Mouse (Mus musculus) 416B (cell line): ENCODE data around the gene Dram1.

ENCODE experiments used
- DNase-seq: peaks from one replicate; pipeline ENCODE4 v3.0.0; 2011; ENCODE audit warnings: low read depth

Dram1 gene

DNA sequence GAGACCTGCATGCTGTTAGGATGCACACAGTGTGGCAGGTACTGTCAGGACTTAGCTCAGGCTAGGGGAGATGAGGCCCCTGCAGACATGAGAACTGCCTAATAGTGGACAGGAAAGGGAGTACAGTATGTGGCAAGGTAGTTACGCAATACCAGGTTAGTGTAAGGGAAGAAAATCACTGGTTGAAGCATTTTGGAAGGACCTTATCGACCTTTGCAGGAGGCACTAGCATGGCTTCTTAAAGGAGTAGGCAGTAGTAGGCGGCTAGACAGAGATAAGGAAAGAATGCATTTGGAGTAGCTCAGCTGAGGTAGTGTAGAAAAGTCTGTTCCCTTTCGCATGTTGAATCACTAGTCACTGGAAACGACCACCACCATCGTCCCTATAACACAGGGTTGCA is 6.9 kb upstream of the Dram1 start:
- peak; percentile 91 for DNase-seq

- DNase-seq, result no peak
These were observed 6.4 kb upstream of the Dram1 start for GRCm38 (mm10) chr10:88385290-88385689.

- peak; percentile 60 for DNase-seq
These were observed 5.2 kb upstream of the Dram1 start for GRCm38 (mm10) chr10:88384081-88384480.

DNA sequence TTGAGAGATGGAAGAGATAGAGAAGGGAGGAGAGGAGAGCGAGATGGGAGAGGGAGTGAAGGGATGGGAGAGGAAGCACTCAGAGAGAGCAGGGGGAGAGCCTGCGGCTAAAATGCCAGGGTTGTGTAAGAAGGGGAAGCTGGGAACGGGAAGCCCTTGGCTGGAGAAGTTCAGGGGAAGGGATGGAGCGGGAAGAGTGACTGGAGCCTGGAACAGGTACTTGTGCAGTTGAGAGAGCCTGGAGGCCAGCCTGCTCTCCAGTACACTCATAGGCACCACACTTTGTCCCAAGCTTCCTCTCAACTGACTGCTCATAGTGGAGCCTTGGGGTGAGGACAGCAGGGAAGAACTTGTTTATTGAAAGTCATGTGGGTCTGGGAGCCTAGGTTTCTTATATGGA is 4.6 kb upstream of the Dram1 start:
- DNase-seq, result peak; percentile 57

GRCm38 (mm10) chr10:88382009-88382408 is 3.1 kb upstream of the Dram1 start:
- peak; percentile 92 for DNase-seq

DNA sequence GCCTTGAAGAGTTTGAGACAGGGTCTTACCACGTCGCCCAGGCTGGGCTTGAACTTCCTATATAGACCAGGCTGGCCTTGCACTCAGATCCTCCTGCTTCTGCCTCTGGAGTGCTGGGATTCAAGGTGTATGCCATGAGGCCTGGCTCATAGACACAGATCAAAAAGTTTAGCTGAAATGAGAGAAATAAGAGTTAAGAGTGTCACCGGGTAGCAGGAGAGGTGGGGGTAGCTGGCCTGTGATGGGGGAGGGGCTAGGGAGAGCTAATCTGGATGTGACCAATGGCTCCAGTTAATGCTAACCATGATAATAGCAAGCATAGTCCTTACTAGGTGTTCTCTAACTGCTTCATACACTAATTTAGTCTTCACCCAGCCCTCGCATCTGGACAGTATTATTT is 2.4 kb upstream of the Dram1 start:
- peak; percentile 60 for DNase-seq

- peak; percentile 86 for DNase-seq
These were observed 1.7 kb upstream of the Dram1 start for GRCm38 (mm10) chr10:88380430-88381060.

DNA sequence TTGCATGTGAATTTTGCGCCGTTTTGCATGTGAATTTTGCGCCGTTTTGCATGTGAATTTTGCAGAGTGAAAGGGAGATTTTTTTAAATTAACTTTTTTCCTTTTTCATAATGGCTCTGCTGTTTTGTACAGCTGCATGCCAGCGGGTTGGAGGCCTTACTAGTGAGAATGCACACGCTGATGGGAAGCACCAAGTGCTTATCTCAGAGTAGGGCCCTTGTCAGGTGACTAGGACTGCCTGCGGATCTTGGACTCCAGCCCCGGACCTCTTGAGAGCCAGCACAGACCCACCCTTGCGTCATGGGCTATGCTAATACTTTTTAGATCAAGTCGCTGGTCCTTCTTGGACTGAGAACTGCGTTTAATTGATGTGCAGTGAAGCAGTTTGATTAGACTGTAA is 1.1 kb upstream of the Dram1 start:
- DNase-seq, result peak; percentile 78

DNA sequence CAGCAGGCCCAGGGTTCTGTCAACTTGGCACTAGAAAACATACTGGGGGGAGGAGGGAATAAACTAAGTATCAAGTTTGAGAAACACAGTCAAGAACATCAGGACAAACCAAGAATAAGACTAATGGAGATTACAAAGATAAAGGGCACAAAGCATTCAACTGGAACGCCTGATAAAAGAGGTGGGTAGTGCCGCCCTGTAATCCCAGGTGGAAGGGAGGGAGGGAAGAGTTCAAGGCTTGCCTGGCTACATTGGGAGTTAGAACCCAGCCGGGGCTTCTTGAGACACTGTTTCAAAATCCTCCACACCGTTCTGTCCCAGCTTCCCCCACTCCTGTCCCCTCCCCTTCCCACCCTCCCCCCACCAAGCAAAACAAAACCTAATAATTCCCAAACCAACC is 1.2 kb downstream of the Dram1 start:
- DNase-seq, result no peak

DNA sequence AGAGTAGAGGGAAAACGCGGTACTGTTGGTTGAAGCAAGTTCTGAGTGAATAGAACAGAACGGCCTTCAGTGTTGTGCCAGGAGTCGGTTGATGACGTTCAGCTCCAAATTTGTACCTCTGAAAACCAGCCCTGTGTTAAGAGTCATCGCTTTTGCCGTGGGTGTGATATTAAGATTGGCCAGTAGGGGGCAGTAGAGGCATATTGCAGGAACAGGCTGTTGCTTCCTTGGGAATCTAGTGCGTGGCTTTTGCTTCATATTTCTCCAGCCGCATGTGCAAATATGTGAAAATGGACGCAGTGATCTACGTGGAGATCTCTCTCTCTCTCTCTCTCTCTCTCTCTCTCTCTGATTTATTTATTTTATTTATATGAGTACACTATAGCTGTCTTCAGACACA is 2.1 kb downstream of the Dram1 start:
- DNase-seq, result peak; percentile 92

DNA sequence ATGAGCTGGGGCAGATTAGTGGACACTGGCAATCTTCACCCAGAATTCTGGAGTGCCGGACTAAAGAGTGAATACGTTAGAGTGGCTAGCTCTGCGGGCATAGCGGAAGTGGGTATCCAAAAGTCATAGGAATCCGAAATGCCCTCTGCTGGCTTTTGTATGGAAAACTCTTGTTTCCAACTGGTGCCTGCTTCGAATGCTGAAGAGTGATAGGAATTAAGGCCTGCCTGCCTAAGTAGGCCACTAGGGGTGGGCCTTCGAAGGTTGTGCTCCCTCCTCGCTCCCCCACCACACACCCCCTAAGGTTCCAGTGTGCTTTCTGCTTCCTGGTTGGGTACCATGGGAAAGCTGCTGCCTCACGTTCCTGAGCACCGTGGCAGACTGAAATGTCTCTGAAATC is 3.9 kb downstream of the Dram1 start:
- no peak for DNase-seq

GRCm38 (mm10) chr10:88372945-88373344 is 5.9 kb downstream of the Dram1 start:
- DNase-seq, result peak; percentile 72

DNA sequence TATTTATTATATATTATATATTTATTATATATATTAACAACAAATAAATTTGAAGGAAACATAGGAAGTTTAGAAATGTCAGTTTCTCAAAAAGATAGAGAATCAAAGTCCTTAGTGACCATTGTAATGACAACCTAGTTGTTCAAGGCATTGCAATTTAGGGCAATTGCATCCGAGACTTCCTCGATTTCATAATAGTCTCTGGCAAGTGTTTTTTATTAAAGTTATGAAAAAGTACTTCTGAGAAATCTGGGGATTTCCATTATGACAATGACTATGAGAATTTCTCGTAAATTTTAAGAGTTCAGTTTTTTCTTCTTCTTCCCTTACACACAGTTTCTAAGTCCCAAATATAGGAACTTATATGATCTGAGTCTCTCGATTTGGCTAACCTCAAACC is 6.4 kb downstream of the Dram1 start:
- no peak for DNase-seq

DNA sequence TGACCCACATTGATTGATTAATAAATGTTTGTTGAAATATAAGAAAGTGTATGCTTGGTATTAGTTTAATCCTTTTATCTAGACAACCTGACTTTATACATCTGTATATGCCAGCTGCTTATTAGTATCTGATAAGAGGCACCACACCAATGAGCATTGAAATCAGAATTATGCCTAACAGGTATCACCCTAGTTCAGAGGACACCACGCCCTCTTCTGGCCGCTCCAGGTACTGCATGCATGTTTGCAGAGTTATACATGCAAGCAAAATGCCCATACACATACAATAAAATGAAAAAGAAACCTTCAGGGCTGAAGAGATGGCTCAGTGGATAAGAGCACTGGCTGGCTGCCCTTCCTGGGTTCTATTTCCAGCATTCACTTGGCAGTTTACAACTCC is 7.1 kb downstream of the Dram1 start:
- peak; percentile 52 for DNase-seq

DNA sequence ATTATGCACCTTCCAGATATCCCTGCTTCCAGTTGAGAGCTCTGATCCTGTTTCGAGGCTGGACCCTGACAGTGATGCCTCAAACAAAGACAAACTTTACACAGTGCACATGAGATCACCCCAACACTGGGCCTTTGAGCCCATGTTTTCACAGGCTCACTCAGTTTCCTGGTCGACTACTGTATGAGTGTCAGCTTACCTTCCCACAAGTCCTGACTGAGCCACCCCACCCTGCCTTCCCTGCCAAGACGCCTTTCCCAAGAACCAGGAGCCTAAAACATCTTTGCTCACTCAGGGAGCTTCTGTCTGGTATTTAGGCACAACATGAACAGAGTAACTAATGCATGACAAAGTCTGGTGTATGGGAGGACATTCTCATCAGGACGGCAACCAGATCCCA is 9.6 kb downstream of the Dram1 start:
- no peak for DNase-seq

DNA sequence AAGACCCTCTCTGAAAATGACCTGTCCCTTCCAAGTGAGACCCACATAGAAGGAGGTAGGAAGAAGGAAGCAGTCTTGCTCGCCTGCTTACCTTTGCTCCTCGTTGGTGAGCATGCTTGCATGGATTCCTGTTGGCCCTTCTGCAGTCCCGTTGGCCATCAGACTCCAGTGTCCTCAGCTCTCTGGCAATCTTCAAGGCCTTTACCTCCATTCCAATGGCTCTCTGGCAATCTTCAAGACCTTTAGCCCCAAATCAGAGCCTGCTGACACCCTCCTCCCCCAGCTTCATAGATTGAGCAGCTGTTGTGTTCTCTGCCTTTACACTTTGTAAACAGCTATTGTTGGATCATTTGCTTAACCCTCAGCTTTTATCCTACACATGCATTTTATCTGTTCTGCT is 14.7 kb downstream of the Dram1 start:
- DNase-seq, result no peak

GRCm38 (mm10) chr10:88362218-88362617 is 16.7 kb downstream of the Dram1 start:
- DNase-seq, result no peak

GRCm38 (mm10) chr10:88356983-88357559 is 21.8 kb downstream of the Dram1 start:
- DNase-seq, result peak; percentile 63

DNA sequence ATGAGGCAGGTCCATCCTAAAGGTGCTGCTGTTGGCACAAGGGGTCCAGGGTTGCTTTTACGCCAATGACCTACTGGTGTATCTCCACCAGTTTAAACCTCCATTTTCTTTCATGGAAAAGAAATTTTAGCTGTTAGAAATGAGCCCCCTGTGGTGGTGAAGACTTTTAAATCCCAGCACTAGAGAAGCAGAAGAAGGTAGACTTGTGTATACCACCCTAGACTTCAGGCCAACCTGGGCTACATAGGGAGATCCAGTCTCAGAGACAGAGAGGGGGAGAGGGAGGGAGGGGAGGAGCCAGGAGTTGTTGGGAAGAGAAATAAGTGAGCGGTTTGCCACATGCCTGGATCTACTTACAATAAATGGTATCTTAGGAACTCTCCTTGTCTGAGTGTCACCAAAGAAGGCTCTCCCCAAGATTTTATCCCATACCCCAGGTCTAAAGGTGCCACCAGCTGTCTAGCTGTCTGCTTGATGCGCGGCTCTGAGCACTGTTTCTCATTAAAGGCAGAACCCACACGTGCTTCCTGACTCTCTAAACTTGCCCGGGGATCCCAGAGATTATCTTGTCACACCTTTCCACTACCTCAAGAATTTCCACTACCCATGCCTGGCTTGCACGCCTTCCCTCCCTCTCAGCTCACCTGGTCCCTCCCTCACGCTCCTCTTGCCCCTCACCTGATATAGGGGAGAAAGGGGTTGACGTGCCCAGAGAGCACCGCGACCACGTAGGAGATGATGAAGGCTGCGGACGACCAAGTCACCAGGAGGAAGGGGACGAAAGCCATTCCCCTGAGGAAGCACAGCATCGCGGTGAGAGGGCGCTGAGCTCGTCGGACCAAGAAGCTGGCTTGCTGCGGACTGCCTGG is 22.5 kb downstream of the Dram1 start:
- no peak for DNase-seq

GRCm38 (mm10) chr10:88354599-88354998 is 24.3 kb downstream of the Dram1 start:
- no peak for DNase-seq

DNA sequence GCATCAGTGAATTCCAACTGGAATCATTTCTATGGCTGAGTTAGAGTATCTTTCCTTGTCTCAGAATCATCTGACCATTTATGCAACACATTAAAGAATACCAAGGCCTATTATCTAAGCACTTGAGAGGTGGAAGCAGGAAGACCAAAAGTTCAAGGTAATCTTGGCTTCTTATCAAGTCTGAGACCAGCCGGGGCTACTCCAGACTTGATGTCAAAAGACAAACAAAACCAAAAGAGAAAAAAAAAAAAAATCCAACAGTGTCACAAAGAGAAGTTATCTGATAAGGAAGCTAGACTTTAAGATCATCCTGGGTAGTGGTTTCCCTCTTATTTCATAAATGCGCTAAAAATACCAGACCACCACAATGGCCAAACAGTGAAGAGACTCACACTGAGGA is 26.3 kb downstream of the Dram1 start:
- peak; percentile 95 for DNase-seq

DNA sequence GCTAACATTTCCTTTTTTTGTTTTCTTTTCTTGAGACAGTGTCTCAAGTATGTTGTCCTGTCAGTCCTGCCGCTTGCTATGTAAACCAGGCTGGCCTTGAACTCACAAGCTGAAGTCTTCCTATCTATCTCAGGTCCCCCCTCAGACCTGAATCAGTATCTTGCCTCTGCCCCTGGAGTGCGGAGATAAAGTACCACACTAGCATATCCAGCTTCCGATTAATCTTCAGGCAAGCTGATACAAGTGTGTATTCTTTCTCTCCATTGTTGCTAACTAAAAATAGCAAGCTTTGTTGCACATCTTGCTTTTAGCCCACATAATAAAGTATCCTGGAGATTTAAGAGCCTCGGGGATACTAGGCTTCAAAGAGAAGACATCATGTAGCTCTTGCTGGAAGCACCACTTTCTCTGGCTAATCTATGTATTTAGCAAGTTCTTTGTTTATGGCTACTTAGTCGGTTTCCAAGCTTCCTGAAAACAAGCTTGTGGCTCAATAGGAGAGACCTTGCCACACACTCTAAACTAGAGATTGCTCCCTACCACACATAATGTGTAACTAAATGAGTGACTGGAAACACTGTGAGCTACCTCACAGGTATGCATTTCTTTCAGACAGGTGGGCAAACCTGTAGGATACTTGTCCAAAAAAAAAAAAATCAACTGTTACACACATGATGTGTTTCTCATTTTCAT is 27.3 kb downstream of the Dram1 start:
- peak; percentile 45 for DNase-seq

GRCm38 (mm10) chr10:88350687-88351086 is 28.2 kb downstream of the Dram1 start:
- no peak for DNase-seq
